ENCODE assay signal across 21 mouse cellular contexts in genomic region chr2:105730704-105731103, GRCm38 (mm10).
DNase-seq lines count a peak whose midpoint lies in the region; ATAC-seq lines count a peak whose summit lies in the region.
"Had no signal": no experiment of that assay in that cellular context is flagged by ENCODE, and none has a peak within 500 bp of the region (broad histone marks: within the 10 kb centered on the region; RNA-seq: fewer than 3 reads in every experiment).

No protein-coding gene starts in this region.

- H3K4me1 ChIP-seq in forebrain, embryonic 16.5 days (replicated peaks; ENCODE audit: control insufficient read depth, insufficient read depth, low read length): no peaks in the 10 kb centered on the region
- H3K4me1 ChIP-seq: embryonic facial prominence, embryonic 12.5 days; hindbrain, embryonic 12.5 days had no signal

- 0 out of 2 replicates have a peak, but pooled peaks cover 2% of the 10 kb centered on the region for H3K27me3 ChIP-seq in forebrain, embryonic 16.5 days (replicated peaks; ENCODE audit: control insufficient read depth, insufficient read depth, low read length)
- H3K27me3 ChIP-seq: embryonic facial prominence, embryonic 12.5 days; hindbrain, embryonic 12.5 days had no signal

- no peak for DNase-seq in frontal cortex, postnatal 14 days (ENCODE audit: low spot score in 2 of 2)
- peak; percentile 8 to 15 for DNase-seq in left cerebral cortex, adult 9 months (ENCODE audit: low spot score in 2 of 2)
- DNase-seq in left cerebral cortex, postnatal 10 days (ENCODE audit: extremely low spot score in 1 of 2, low spot score in 2 of 2): no peak
- DNase-seq in heart, postnatal 36 days: no peak
- DNase-seq in thymus, postnatal 4 days: no peak
- DNase-seq: adrenal gland, adult 8-10 months; adrenal gland, postnatal 36 days; cerebellum, adult 11-12 months; cerebellum, adult 9-10 months; cerebellum, postnatal 25 days; gastrocnemius, postnatal 36 days; heart, adult 11 months; heart, postnatal 4 days had no signal

- no peak overlapping the region for H3K27ac ChIP-seq in forebrain, embryonic 16.5 days (ENCODE audit: low read length)
- H3K27ac ChIP-seq: embryonic facial prominence, embryonic 12.5 days; heart, embryonic 13.5 days; hindbrain, embryonic 12.5 days had no signal

- H3K9ac ChIP-seq in forebrain, embryonic 16.5 days (replicated peaks; ENCODE audit: low read depth, low read length): no peak overlapping the region
- H3K9ac ChIP-seq: embryonic facial prominence, embryonic 12.5 days; heart, embryonic 13.5 days; hindbrain, embryonic 12.5 days had no signal

- WGBS in forebrain, embryonic 16.5 days: 83% methylated on average over 3 of the region's 3 CpGs

- ATAC-seq in frontal cortex, adult (ENCODE audit: low TSS enrichment): peak; percentile 98
- ATAC-seq in forebrain, embryonic 16.5 days: peak; percentile 59
- ATAC-seq: hindbrain, embryonic 16.5 days; inflammation-experienced regulatory T-cells, adult 6 months; intestine, postnatal 0 days had no signal

- no peaks in the 10 kb centered on the region; the same call in 1 of the 2 replicates for H3K36me3 ChIP-seq in forebrain, embryonic 16.5 days (ENCODE audit: control insufficient read depth, insufficient read depth)
- H3K36me3 ChIP-seq: embryonic facial prominence, embryonic 12.5 days; heart, embryonic 13.5 days; hindbrain, embryonic 12.5 days had no signal

- H3K4me2 ChIP-seq in forebrain, embryonic 16.5 days (ENCODE audit: low read length): no peak overlapping the region
- H3K4me2 ChIP-seq: embryonic facial prominence, embryonic 12.5 days; heart, embryonic 13.5 days; hindbrain, embryonic 12.5 days had no signal

- intact Hi-C loops in left cerebral cortex, postnatal 10 days (cut with DNase I): no loop called here
- intact Hi-C loops in heart, postnatal 36 days (cut with DNase I): no loop called here

- no peak overlapping the region for H3K4me3 ChIP-seq in forebrain, embryonic 16.5 days (replicated peaks; ENCODE audit: low read length)
- H3K4me3 ChIP-seq: embryonic facial prominence, embryonic 12.5 days; heart, embryonic 13.5 days; hindbrain, embryonic 12.5 days had no signal

- H3K9me3 ChIP-seq in forebrain, embryonic 16.5 days (ENCODE audit: control insufficient read depth, low read length): no peaks in the 10 kb centered on the region
- H3K9me3 ChIP-seq: embryonic facial prominence, embryonic 12.5 days; heart, embryonic 13.5 days; hindbrain, embryonic 12.5 days had no signal

Comparison
In these comparisons a context has a peak if more than half of its experiments do, and no peak if none do; other contexts are left out.
1. DNase-seq: peak in left cerebral cortex, adult 9 months (2 of 2); none in frontal cortex, postnatal 14 days (0 of 2), left cerebral cortex, postnatal 10 days (0 of 2), heart, postnatal 36 days (0 of 2) and thymus, postnatal 4 days (single experiment).